Mouse (Mus musculus) cerebellum, adult 11 months (tissue): ENCODE data around the gene Clk3.

Source experiments
- DNase-seq: peaks from one replicate; pipeline ENCODE4 v3.0.0; 2022

Clk3 gene

DNA sequence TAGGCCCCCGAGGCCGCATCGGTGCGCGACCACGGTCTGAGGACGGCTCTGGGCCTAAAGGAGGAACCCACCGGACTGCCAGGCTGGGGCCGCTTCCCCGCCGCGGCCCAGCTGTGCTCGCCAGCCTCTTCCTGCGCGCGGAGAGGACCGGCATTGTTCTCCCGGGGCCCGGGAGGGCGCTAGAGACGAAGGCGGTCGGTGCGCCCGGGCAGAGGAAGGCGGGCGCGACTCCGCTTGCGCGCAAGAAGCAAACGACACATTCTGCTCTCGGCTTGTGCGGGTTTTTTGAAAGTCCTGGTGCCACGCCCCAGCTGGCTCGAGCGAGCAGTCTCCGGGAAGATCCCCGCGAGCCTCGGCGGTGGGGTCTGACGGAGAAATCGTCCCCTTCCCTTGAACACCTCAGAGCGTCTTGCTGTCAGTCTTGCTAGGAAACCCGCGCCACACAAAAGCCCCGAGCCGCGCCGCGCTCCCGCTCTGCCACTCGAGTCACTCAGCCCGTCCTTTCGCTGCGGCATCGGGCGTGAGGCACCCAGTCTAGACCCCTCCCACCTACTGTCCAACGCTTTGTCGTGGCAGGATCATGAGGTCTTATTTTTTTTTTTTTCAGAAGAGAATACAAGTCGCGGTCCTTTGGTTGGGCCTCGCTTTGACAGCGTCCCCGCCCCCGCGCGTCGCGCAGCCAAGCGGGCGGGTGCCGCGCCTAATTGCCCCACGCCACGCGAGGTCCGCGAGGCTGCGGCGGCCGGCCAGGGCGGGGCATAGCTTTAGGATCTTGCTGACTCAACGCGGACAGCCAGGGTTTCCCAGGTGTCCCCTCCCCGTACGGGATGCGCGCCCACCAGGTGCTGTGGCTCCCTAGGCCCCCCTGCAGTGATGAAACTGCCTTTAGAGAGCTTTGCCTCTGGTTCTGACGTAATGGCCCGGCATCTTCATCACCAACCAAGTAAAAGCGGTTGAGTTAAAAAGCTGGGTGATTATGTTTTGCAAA is at the start of gene Clk3:
Gene Clk3, minus strand, starts transcription at position 497 of the 988 bp plus-strand sequence.
- DNase-seq = peak; percentile 72

DNA sequence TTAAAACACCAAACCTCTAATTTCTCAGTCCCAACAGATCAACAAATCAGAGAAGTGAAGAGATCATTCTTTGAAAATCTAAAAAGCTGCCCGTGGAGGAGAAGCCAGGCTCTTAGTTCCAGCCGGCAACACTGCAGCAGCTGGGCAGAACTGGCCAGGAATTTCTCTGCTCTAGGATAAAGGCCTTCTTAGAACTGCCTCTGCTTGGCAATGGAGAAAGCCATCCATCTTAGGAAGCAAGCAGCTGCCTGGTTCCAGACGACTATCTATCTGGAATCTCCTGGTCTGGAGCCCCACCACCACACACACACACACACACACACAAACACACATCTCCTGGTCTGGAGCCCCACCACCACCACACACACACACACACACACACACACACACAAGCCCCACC is 49.2 kb upstream of the Clk3 start:
- no peak for DNase-seq

GRCm38 (mm10) chr9:57814014-57814413 is 48.4 kb upstream of the Clk3 start:
- no peak for DNase-seq

GRCm38 (mm10) chr9:57811793-57812733 is 46.4 kb upstream of the Clk3 start:
- DNase-seq = no peak

- DNase-seq = no peak
Measured at GRCm38 (mm10) chr9:57810691-57811090, 45.0 kb upstream of the Clk3 start.

DNA sequence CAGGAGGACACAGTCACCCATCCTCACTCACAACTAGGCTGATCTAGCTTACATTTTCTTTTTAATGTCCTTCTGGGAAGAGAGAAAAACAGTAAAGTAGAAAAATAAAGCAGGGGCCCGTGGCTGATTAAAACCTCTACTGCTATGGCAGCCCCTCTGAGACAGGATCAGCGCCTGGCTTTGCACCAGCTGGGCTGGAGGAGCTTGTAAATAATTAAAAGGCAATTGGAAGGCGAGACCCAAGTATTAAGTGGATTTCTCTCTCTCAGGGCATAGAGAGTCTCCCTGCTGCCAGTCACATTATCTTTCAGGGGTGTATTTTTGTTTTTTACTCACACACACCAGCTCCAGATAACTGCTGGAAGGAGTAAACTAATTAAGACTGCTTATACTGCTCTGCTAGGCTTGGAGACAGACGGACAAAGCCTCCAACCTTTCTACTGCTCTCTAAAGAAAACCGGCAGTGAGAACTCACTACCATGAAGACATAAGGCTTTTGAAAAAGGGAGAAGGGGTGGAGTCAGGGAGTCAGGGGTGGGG is 43.2 kb upstream of the Clk3 start:
- no peak for DNase-seq

- DNase-seq = no peak
Measured at GRCm38 (mm10) chr9:57807174-57807651, 41.6 kb upstream of the Clk3 start.

GRCm38 (mm10) chr9:57806066-57806481 is 40.4 kb upstream of the Clk3 start:
- DNase-seq = no peak

DNA sequence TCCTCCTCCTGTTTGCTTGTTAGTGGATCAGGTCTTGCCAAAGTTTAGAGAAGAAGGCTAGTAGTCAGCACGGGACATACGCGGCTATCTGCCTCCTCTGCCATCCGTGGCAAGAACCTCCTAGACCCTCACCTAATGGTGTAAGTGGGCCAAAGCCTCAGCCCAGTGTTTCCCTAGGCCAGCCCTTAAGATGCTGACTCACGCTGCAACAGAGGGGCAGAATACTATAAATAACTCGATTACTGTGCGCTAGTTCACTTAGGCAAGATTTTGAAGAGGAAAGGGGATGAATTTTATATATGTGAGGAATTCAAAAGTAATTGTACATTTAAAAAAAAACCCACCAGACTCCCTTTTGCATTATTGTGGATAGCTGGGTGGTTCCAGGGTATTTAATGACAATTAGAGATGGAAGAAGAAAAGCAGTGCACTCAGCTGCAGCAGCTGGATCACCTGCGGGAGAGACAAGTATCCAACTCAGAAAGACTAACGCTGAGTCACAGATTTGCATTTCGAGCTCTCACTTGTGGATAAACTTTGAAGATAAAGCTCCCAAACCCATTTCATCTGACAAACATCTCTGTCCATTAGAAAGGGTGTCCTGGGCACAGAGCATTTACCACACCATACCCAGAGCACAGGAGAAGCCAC is 39.6 kb upstream of the Clk3 start:
- DNase-seq = no peak

- no peak for DNase-seq
Measured at GRCm38 (mm10) chr9:57803839-57804238, 38.2 kb upstream of the Clk3 start.

- DNase-seq = no peak
Measured at GRCm38 (mm10) chr9:57803047-57803446, 37.4 kb upstream of the Clk3 start.

GRCm38 (mm10) chr9:57800325-57800975 is 34.8 kb upstream of the Clk3 start:
- no peak for DNase-seq

DNA sequence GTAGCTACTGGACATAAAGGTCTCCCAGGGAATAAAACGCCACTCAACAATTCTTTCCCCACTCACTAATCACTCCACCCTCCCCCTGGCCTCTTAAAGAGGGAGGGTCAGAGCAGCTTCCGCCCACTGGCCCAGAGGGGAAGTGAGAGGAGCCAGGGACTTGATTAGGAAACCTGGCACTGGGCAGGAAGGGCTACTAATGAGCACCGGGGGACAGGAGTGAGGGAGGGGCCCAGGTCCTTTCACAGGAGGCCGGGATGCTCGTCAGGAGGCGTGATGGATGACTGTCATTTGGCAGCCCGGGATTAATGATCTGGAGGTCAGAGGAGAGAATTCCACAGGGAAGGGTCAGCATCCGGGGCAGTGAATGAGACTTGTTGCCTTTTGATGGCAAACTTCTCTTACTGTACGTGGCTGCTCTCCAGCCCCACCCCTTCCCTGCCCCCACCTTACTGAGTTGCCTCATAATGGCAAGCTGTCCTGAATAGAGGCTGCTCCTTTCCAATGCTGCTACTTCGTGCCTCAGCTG is 33.1 kb upstream of the Clk3 start:
- DNase-seq = no peak

DNA sequence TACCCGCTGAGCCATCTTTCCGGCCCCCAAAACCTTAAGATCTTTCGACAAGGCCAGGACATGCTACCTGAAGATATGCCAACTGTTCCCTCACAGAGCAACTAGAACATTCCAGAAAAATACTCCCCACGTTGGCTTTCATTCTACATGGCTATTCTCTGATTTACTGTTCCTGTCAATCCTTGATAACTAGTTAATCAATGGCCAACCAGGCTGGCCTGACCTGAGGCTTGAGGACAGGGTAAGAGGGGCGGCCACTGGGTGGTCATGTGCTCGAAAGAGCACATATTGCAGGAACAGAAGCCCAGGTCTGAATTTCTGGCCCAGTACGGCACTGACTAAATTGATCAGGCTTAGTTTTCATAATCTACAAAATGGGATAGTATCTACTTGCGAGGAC is 31.8 kb upstream of the Clk3 start:
- DNase-seq = no peak

GRCm38 (mm10) chr9:57789733-57790132 is 24.1 kb upstream of the Clk3 start:
- no peak for DNase-seq

DNA sequence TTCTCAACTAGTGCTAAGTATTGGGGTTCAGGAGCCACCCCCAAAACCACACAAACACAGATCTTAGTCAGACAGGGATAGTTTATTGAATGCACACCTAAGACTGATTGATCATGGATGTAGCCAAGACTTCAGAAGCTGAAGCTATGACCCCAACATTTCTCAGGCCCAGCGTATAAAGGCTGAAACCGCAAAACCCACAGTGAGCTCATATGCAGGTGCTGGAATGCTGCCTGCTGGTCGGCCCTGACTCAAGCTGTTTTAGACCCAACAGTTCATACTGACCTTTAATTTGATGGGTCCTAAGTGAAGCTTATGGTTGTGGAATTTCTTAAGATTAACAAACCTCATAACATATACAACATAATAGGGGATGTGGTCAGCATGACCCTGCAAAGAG is 17.0 kb upstream of the Clk3 start:
- no peak for DNase-seq

DNA sequence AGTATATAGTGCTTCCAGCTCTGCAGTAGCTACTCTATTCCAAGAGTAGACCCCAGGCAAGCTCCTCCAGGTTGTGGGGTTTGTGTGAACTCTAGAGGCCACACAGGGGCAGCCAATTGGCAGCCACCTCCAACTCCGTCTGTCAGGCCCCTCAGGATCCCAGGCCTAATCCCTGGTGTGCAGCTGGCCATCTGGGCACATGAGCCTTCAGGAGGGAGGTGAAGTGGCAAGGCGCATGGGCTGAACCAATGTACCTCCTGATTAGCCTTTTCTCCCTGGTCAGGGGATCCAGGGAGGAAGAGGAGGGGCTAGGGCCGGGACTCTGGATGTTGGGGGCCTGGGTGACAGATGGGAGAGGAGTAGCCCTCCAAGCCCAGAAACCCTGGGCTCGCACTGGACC is 10.1 kb upstream of the Clk3 start:
- DNase-seq = no peak

- DNase-seq = no peak
Measured at GRCm38 (mm10) chr9:57775026-57775425, 9.4 kb upstream of the Clk3 start.

DNA sequence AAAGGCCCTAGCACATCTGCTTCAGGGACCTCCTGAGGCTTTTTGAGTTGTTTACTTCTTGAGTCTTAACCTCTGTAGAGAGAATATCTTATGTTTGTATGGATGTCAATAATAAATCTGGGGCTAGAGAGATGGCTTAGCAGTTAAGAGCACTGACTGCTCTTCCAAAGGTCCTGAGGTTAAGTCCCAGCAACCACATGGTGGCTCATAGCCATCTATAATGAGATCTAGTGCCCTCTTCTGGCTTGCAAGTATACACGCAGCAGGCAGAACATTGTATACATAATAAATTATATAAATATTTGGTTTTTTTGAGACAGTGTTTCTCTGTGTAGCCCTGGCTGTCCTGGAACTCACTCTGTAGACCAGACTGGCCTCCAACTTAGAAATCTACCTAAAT is 8.5 kb upstream of the Clk3 start:
- no peak for DNase-seq

DNA sequence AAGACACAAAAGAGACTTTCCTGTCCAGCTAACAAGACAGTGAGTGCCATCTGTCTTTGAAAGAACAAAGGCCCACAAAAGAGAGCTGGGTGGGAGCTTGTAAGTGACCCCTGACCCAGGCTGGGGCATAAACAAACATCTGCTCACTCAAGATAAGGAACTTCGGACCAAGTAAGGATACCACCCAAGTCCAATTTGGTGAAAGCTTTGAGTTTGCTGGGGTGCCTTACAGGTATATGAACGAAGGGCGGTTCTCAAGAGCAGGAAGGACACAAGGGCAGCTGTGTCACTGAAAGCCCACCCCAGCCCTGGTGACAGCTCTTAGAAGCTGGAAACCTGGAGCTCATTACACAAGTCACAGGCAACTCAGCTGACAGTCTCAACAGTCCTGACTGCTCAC is 8.1 kb upstream of the Clk3 start:
- DNase-seq = no peak

GRCm38 (mm10) chr9:57770836-57771235 is 5.2 kb upstream of the Clk3 start:
- no peak for DNase-seq

GRCm38 (mm10) chr9:57770214-57770613 is 4.6 kb upstream of the Clk3 start:
- DNase-seq = no peak
